Mouse (Mus musculus): ENCODE results near the gene Arhgap9.

GRCm38 (mm10) chr10:127341360-127341690 is 19.6 kb downstream of the Arhgap9 start:
- TF ChIP-seq CTCF (IDR thresholded peaks at IDR 0.05; ENCODE audit: low read depth), result no peak
- TF ChIP-seq EP300 (IDR thresholded peaks at IDR 0.05; ENCODE audit: low read depth), result no peak
